Mouse (Mus musculus) retina, postnatal 7 days (tissue): Measurements from ENCODE around the gene Naa60.
"Not testable (repeated sequence)": the region's sequence is repeated elsewhere in the genome, so short reads cannot be mapped to it uniquely, and the experiment has no call there.

Experiments
- DNase-seq: peaks from one replicate; pipeline ENCODE4 v3.0.0-alpha.2; 2012; ENCODE audit warnings: low read depth, low spot score

The Naa60 gene

GRCm38 (mm10) chr16:3872216-3873047 lies at the start of gene Naa60:
Gene Naa60 (plus strand): TSS chr16:3872375.
- peak; percentile 86 for DNase-seq

- no peak for DNase-seq
These were observed 44.2 kb upstream of the Naa60 start for GRCm38 (mm10) chr16:3828021-3828420.

DNA sequence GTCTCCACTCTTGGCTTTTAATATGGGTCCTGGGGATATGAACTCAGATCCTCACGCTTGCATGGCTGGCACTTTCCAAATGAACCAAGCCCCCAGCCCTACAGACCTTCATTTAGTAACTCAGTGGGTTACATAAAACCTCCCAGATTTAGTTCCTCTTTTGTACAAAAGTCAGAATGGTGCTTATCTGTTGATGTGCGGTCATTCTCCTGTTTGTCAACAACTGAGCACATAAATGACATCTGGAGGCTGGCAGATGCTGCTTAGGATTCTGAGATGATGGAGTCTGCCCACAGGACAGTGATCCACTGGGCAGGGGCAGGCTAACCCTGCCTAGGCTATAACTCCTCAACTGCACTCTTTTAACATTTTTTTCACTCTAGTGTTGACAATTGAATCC lies 42.4 kb upstream of the Naa60 start:
- no peak for DNase-seq

DNA sequence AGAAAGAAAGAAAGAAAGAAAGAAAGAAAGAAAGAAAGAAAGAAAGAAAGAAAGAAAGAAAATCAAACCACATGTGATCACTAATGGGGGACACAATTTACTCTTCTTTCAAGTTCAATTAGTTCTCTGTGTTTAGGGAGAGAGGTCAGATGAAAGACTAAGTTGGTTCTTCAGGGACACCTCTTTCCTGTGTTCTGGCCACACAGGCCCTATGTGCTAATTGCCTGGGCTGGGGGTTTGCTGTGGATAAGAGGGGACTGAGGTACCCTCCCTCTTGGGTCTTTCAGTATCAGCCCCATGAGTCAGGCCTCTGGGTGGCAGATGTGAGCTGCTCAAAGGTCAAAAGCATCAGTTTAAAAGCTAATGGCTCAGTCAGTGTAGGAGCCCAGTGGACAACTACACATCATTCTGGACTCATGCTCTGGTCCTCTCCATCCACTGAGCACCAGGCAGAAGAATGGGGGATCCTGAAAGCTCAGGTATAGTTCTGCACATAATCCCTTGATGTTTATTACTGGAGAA lies 41.5 kb upstream of the Naa60 start, which contains the start of gene Olfr15:
Gene Olfr15 (plus strand): TSS at position 291 of the 522 bp plus-strand sequence.
- no peak for DNase-seq

GRCm38 (mm10) chr16:3835461-3835860 lies 36.7 kb upstream of the Naa60 start:
- no peak for DNase-seq

- no peak for DNase-seq
These were observed 32.9 kb upstream of the Naa60 start for GRCm38 (mm10) chr16:3839157-3839885.

DNA sequence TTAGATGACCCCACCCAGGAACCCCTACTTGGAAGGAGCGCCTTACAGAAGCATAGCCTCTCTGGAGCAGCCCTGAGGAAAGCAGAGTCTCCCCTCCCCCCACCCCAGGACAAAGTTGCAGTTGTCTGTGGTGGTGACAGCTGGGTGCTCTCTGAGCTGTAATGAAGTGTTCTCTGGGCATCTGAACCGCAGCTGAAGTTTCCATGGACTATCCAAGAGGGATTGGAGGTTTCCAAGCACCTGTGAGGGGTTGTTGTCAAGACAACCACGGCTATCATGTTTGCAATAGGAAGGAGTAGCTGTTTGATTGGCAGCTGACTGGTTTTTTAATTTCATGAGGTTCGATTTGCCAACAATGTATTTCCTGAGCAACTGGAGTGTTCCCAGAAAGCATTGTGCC lies 29.2 kb upstream of the Naa60 start:
- DNase-seq = no peak

GRCm38 (mm10) chr16:3843796-3844195 lies 28.4 kb upstream of the Naa60 start:
- DNase-seq = no peak

- DNase-seq = peak; percentile 90
These were observed 25.3 kb upstream of the Naa60 start, which contains the start of gene Zfp174 for GRCm38 (mm10) chr16:3846711-3847518. Gene Zfp174 (plus strand): TSS chr16:3847268.

DNA sequence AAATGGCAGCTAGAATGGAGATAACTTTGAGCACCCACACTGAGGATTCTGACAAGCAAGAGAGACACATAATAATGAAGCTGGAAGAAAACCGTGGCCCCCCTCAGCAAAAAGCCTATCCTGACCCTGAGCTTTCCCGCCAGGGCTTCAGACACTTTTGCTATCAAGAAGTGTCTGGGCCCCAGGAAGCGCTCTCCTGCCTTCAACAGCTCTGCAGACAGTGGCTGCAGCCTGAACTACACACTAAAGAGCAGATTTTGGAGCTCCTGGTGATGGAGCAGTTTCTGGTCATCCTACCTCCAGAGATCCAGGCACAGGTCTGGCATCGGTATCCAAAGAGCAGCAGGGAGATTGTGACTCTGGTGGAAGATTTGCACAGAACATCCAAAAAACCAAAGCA lies 24.3 kb upstream of the Naa60 start:
- DNase-seq = no peak

DNA sequence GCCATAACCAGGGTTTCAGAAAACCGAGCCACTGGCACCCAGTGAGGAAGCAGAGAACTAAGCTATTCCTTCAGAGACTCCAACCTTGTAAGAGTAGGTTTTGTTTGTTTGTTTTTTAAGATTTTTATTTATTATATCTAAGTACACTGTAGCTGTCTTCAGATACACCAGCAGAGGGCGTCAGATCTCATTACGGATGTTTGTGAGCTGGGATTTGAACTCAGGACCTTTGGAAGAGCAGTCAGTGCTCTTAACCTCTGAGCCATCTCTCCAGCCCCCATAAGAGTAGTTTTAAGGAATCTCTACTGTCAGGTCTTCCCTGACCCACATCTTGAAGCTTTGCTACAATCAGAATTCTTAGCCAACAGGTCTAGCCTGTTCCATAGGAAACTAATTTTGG lies 23.8 kb upstream of the Naa60 start:
- no peak for DNase-seq

DNA sequence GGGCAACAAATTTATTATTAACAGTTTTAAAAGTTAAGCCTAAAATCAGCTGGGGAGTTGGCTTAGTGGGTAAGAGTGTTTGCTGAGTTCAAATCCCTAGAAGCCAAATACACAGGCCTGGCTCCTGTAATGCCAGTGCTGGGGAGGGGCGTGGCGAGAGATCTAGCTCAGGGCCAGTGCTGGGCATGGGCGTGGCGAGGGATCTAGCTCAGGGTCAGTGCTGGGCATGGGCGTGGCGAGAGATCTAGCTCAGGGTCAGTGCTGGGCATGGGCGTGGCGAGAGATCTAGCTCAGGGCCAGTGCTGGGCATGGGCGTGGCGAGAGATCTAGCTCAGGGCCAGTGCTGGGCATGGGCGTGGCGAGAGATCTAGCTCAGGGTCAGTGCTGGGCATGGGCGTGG lies 20.9 kb upstream of the Naa60 start:
- not testable (repeated sequence) for DNase-seq

DNA sequence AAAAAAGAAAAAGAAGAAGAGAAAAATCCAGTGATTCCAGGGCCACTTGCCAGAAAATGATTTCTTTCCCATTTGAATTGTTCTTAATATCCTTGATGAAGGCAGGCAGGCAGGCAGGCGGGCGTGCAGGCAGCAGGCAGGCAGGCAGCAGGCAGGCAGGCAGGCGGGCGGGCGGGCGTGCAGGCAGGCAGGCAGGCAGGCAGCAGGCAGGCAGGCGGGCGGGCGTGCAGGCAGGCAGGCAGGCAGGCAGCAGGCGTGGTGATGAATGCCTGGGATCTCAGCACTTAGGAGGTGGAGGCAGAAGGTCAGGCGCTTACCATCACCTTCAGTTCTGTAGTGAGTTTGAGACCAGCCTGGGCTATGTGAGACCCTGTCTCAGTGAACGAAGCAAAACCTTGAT lies 19.6 kb upstream of the Naa60 start:
- DNase-seq = no peak

GRCm38 (mm10) chr16:3854437-3855182 lies 17.6 kb upstream of the Naa60 start:
- no peak for DNase-seq

DNA sequence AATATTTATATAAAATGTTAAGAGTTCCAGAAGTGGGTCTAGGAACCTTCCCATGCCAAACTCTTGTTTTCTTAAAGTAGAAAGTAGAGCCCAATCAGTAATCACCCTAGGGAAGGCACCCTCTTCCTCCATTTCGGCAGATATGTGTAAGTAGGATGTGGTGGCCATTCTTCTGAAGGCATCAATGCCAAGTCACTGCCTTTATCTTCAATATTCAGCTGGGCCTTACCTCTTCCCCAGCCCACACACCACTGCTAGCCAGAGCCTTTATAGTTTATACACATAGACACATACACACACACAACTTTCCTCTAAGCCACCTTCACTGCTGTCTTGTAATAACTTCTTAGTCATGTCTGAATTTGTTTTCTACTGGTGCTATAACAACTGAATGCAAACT lies 16.4 kb upstream of the Naa60 start:
- DNase-seq = no peak

DNA sequence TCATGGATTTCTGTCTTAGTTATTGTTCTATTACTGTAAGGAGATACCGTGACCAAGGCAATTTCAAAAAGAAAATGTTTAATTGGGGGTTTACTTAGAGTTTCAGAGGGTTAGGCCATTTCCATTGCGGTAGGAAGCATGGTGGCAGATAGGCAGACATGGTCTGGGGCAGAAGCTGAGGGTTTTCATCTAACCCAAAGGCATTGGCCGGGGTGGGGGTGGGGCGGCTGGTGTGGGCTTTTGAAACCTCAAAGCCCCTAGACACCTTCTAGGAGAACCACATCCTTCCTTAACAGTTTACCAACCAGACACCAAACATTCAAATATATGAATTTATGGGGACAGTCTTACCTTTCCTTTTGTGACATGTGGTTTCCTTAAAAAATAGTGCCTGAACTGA lies 12.9 kb upstream of the Naa60 start:
- DNase-seq = no peak

DNA sequence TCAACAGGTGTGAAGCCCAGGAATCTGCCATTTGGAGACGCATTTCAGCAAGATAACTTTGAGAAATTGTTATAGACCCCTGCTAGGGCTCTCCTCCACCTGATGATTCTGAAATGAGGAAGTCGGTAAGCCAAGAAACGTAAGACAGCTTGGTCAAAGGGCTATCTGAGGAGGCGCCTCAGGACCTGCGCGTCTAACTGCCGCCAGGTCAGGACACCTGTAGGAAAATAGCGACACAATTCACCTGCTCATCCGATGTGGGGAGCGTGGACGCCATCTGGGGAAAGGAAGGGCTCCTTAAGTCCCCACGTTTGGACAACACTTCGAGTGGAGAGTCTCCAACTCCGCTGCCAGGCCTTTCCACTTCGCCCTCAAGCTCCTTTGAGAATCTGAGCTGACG lies 360 bp upstream of the Naa60 start:
- DNase-seq = no peak

DNA sequence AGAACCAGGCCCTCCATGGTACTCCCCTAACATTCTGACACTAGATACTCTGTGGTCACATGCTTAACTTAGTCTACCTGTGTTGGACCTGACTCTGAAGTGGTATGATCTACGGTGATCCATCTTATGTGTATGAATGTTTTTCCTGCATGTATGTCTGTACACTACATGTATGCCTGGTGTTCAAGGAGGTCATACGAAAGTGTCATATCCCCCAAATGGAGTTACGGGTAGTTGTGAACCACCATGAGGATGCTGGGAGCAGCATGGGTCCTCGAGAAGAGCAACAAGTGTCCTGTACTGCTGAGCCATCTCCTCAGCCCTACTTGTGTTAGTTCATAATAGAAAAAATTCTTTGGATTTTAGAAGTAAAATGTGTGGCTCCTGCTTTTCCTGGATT lies 4.2 kb downstream of the Naa60 start:
- no peak for DNase-seq

GRCm38 (mm10) chr16:3884201-3885064 lies 12.3 kb downstream of the Naa60 start, which contains the start of the genes Zfp597 and Gm20695:
Gene Zfp597 (minus strand): TSS chr16:3884561.
Gene Gm20695 (plus strand): TSS chr16:3884648.
- DNase-seq = peak; percentile 91
